Mouse (Mus musculus) embryonic facial prominence, embryonic 13.5 days (tissue): ENCODE measurements at regions not wholly inside any gene's neighbourhood (a gene's known extent, or its start where the extent isn't known, plus 50 kb on each side); places are given as distances from the start of the nearest gene placed in this dataset.

Source experiments
- ATAC-seq: fragments of 200-750 bp; cut with Nextera tagmentation; 2 replicates; pipeline ENCODE4 v1.8.0; 2017; ENCODE audit warnings: low read depth; ENCODE audit not compliant: insufficient number of reproducible peaks, insufficient read depth, low FRiP score, low TSS enrichment
- H3K27ac ChIP-seq: fragments of 300-500 bp; sonication (generic); 2 replicates; pipeline ENCODE4 v1.5.1; 2015; ENCODE audit warnings: moderate library complexity, mild to moderate bottlenecking, inconsistent platforms
- H3K27me3 ChIP-seq: fragments of 300-500 bp; sonication (generic); 2 replicates; pipeline ENCODE4 v1.6.1; 2015; ENCODE audit warnings: mild to moderate bottlenecking, inconsistent platforms
- H3K36me3 ChIP-seq: fragments of 300-500 bp; sonication (generic); 2 replicates; pipeline ENCODE4 v1.6.1; 2015; ENCODE audit warnings: mild to moderate bottlenecking, inconsistent platforms
- H3K4me1 ChIP-seq: fragments of 300-500 bp; sonication (generic); 2 replicates; pipeline ENCODE4 v1.6.1; 2015; ENCODE audit warnings: inconsistent platforms
- H3K4me2 ChIP-seq: fragments of 300-500 bp; sonication (generic); 2 replicates; pipeline ENCODE4 v1.6.1; 2015; ENCODE audit warnings: moderate library complexity, mild to moderate bottlenecking, inconsistent platforms
- H3K4me3 ChIP-seq: fragments of 300-500 bp; sonication (generic); 2 replicates; pipeline ENCODE4 v1.5.1; 2015; ENCODE audit warnings: mild to moderate bottlenecking, inconsistent platforms
- H3K9ac ChIP-seq: fragments of 300-500 bp; sonication (generic); 2 replicates; pipeline ENCODE4 v1.6.1; 2015; ENCODE audit warnings: mild to moderate bottlenecking, inconsistent platforms
- H3K9me3 ChIP-seq: fragments of 300-500 bp; sonication (generic); 2 replicates; pipeline ENCODE4 v1.6.1; 2016; ENCODE audit warnings: inconsistent platforms
- WGBS: fragments of 180-500 bp; shearing (Covaris S2); methylation state at CpG from one replicate; pipeline ENCODE4 v1.1.7; 2015; ENCODE audit warnings: mixed read lengths; 5-methylcytosine and 5-hydroxymethylcytosine counted together

- H3K4me2 ChIP-seq = peak overlapping the region; percentile 39
- peak overlapping the region; percentile 18; the same call in 1 of the 2 replicates for H3K27ac ChIP-seq
- no peak for ATAC-seq
- WGBS = 30% methylated on average over 11 of the region's 11 CpGs
- no peaks in the 10 kb centered on the region for H3K27me3 ChIP-seq
- H3K9me3 ChIP-seq = no peaks in the 10 kb centered on the region
- peaks cover 17% of the 10 kb centered on the region for H3K4me1 ChIP-seq
- no peak overlapping the region for H3K4me3 ChIP-seq
- H3K9ac ChIP-seq = no peak overlapping the region
- no peaks in the 10 kb centered on the region for H3K36me3 ChIP-seq
These were observed 276.2 kb upstream of the Pbx1 start for GRCm38 (mm10) chr1:168708161-168708865.

- no peak overlapping the region for H3K27ac ChIP-seq
- no peak overlapping the region for H3K9ac ChIP-seq
- H3K4me1 ChIP-seq = no peaks in the 10 kb centered on the region
- H3K36me3 ChIP-seq = no peaks in the 10 kb centered on the region
- no peak overlapping the region for H3K4me3 ChIP-seq
- no peak for ATAC-seq
- WGBS = 84% methylated on average over 1 of the region's 1 CpGs
- H3K9me3 ChIP-seq = no peaks in the 10 kb centered on the region
- no peaks in the 10 kb centered on the region for H3K27me3 ChIP-seq
- H3K4me2 ChIP-seq = no peak overlapping the region
These were observed 265.3 kb upstream of the Pbx1 start for GRCm38 (mm10) chr1:168697386-168697785.

- Histone ChIP-seq H3K4me2 (no peak overlapping the region), H3K36me3 (no peaks in the 10 kb centered on the region), H3K27me3 (no peaks in the 10 kb centered on the region), H3K4me1 (no peaks in the 10 kb centered on the region), H3K27ac (no peak overlapping the region), H3K9ac (no peak overlapping the region), H3K9me3 (no peaks in the 10 kb centered on the region), H3K4me3 (no peak overlapping the region)
- 80% methylated on average over 7 of the region's 7 CpGs for WGBS
- ATAC-seq = no peak
These were observed 254.8 kb upstream of the Pbx1 start for GRCm38 (mm10) chr1:168686821-168687220.

- Histone ChIP-seq H3K4me2 (no peak overlapping the region), H3K4me1 (no peaks in the 10 kb centered on the region), H3K9me3 (no peaks in the 10 kb centered on the region), H3K27ac (no peak overlapping the region), H3K27me3 (no peaks in the 10 kb centered on the region), H3K9ac (no peak overlapping the region), H3K4me3 (no peak overlapping the region), H3K36me3 (no peaks in the 10 kb centered on the region)
- no peak for ATAC-seq
- WGBS = 77% methylated on average over 2 of the region's 2 CpGs
These were observed 253.1 kb upstream of the Pbx1 start for GRCm38 (mm10) chr1:168685147-168685546.

- no peak for ATAC-seq
- Histone ChIP-seq H3K9ac (no peak overlapping the region), H3K27ac (no peak overlapping the region), H3K4me1 (no peaks in the 10 kb centered on the region), H3K4me2 (no peak overlapping the region), H3K36me3 (no peaks in the 10 kb centered on the region), H3K4me3 (no peak overlapping the region), H3K27me3 (no peaks in the 10 kb centered on the region), H3K9me3 (no peaks in the 10 kb centered on the region)
- WGBS = 80% methylated on average over 6 of the region's 6 CpGs
These were observed 249.8 kb upstream of the Pbx1 start for GRCm38 (mm10) chr1:168681685-168682491.

- ATAC-seq = no peak
- Histone ChIP-seq H3K4me3 (no peak overlapping the region), H3K27me3 (peaks cover 3% of the 10 kb centered on the region), H3K9me3 (no peaks in the 10 kb centered on the region), H3K27ac (no peak overlapping the region), H3K36me3 (no peaks in the 10 kb centered on the region), H3K4me1 (peaks cover 6% of the 10 kb centered on the region; the same call in 1 of the 2 replicates), H3K9ac (no peak overlapping the region), H3K4me2 (no peak overlapping the region)
- WGBS = 80% methylated on average over 3 of the region's 3 CpGs
These were observed 248.6 kb upstream of the Pbx1 start for GRCm38 (mm10) chr1:168680674-168681073.

GRCm38 (mm10) chr1:168676418-168677413 lies 244.6 kb upstream of the Pbx1 start:
- Histone ChIP-seq H3K9ac (no peak overlapping the region), H3K4me2 (peak overlapping the region; percentile 33), H3K27me3 (peaks cover 3% of the 10 kb centered on the region), H3K36me3 (no peaks in the 10 kb centered on the region), H3K4me3 (no peak overlapping the region), H3K27ac (no peak overlapping the region), H3K9me3 (no peaks in the 10 kb centered on the region), H3K4me1 (peaks cover 10% of the 10 kb centered on the region; the same call in 1 of the 2 replicates)
- 56% methylated on average over 29 of the region's 29 CpGs for WGBS
- ATAC-seq = no peak

GRCm38 (mm10) chr1:168675741-168676140 lies 243.7 kb upstream of the Pbx1 start:
- Histone ChIP-seq H3K27ac (no peak overlapping the region), H3K4me1 (peaks cover 10% of the 10 kb centered on the region; the same call in 1 of the 2 replicates), H3K9ac (no peak overlapping the region), H3K4me2 (no peak overlapping the region), H3K27me3 (peaks cover 3% of the 10 kb centered on the region), H3K36me3 (no peaks in the 10 kb centered on the region), H3K4me3 (no peak overlapping the region), H3K9me3 (no peaks in the 10 kb centered on the region)
- 40% methylated on average over 10 of the region's 10 CpGs for WGBS
- no peak for ATAC-seq

GRCm38 (mm10) chr1:168662755-168663284 lies 230.8 kb upstream of the Pbx1 start:
- Histone ChIP-seq H3K4me1 (no peaks in the 10 kb centered on the region), H3K9ac (no peak overlapping the region), H3K27ac (no peak overlapping the region), H3K27me3 (no peaks in the 10 kb centered on the region), H3K4me3 (no peak overlapping the region), H3K4me2 (no peak overlapping the region), H3K36me3 (no peaks in the 10 kb centered on the region), H3K9me3 (no peaks in the 10 kb centered on the region)
- no peak for ATAC-seq
- 51% methylated on average over 11 of the region's 11 CpGs for WGBS

GRCm38 (mm10) chr1:168660956-168661355 lies 228.9 kb upstream of the Pbx1 start:
- Histone ChIP-seq H3K9me3 (no peaks in the 10 kb centered on the region), H3K27me3 (no peaks in the 10 kb centered on the region), H3K36me3 (no peaks in the 10 kb centered on the region), H3K9ac (no peak overlapping the region), H3K4me2 (no peak overlapping the region), H3K4me1 (no peaks in the 10 kb centered on the region), H3K27ac (no peak overlapping the region), H3K4me3 (no peak overlapping the region)
- WGBS = 67% methylated on average over 7 of the region's 7 CpGs
- ATAC-seq = no peak

- Histone ChIP-seq H3K9ac (no peak overlapping the region), H3K4me3 (no peak overlapping the region), H3K27me3 (no peaks in the 10 kb centered on the region), H3K9me3 (no peaks in the 10 kb centered on the region), H3K4me1 (no peaks in the 10 kb centered on the region), H3K4me2 (no peak overlapping the region), H3K36me3 (no peaks in the 10 kb centered on the region), H3K27ac (no peak overlapping the region)
- 79% methylated on average over 5 of the region's 5 CpGs for WGBS
- ATAC-seq = no peak
These were observed 227.5 kb upstream of the Pbx1 start for GRCm38 (mm10) chr1:168659578-168659977.
